ENCODE assay signal across 26 mouse cellular contexts in the genomic region with DNA sequence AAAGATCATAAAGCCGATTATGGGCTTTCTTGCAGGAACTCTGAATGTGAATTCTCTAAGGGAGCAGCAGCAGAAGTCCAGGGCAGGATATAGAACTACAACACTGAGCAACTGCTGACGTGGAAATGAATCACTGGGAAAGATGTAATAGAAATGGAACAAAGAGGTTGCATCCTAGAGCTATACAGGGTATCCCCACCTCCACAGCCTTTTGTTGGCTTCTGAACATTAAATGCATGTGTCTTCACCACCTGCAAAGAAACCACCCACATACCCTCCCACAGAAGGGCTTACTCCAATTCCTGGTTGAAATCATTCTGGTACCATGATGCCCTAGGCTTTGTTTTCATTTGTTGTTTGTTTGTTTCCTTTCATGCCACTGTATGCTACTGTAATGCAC.
DNase-seq lines count a peak whose midpoint lies in the region; ATAC-seq lines count a peak whose summit lies in the region.
"Had no signal": no experiment of that assay in that cellular context is flagged by ENCODE, and none has a peak within 500 bp of the region (broad histone marks: within the 10 kb centered on the region; RNA-seq: fewer than 3 reads in every experiment).

No protein-coding gene starts in this region.

- no peak overlapping the region for H3K4me2 ChIP-seq in midbrain, embryonic 15.5 days
- H3K4me2 ChIP-seq: embryonic facial prominence, embryonic 12.5 days; embryonic facial prominence, embryonic 15.5 days; heart, embryonic 13.5 days; hindbrain, embryonic 14.5 days had no signal

- DNase-seq in frontal cortex, postnatal 10 days (ENCODE audit: low spot score in 2 of 2), result no peak
- peak; percentile 35 to 38 for DNase-seq in left cerebral cortex, adult 9 months (ENCODE audit: low spot score in 2 of 2)
- DNase-seq in left cerebral cortex, postnatal 4 days, result no peak
- DNase-seq in right cerebral cortex, postnatal 25 days, result peak; percentile 24
- DNase-seq in right cerebral cortex, postnatal 14 days, result no peak
- no peak for DNase-seq in yolk sac, embryonic 10.5 days (ENCODE audit: low spot score)
- DNase-seq: adrenal gland, adult 8-10 months; adrenal gland, postnatal 25 days; cerebellum, adult 18-20 months; cerebellum, adult 9-10 months; cerebellum, postnatal 14 days; forebrain, postnatal 0 days; gastrocnemius, postnatal 10 days; gastrocnemius, postnatal 36 days; heart, adult 2 months; heart, postnatal 14 days; heart, postnatal 4 days had no signal

- ATAC-seq in frontal cortex, adult (ENCODE audit: low TSS enrichment), result peak; percentile 53; the same call in 1 of the 2 replicates
- ATAC-seq in midbrain, embryonic 15.5 days (replicated peaks), result no peak
- ATAC-seq: activated CD4-positive, CD25-positive, alpha-beta regulatory T cell, adult 4 months; forebrain, embryonic 14.5 days; forebrain, postnatal 0 days had no signal

- no peaks in the 10 kb centered on the region for H3K4me1 ChIP-seq in midbrain, embryonic 15.5 days
- H3K4me1 ChIP-seq: embryonic facial prominence, embryonic 12.5 days; embryonic facial prominence, embryonic 15.5 days; heart, embryonic 10.5 days; heart, embryonic 13.5 days had no signal

- no peak overlapping the region for H3K27ac ChIP-seq in midbrain, embryonic 15.5 days
- H3K27ac ChIP-seq: embryonic facial prominence, embryonic 12.5 days; embryonic facial prominence, embryonic 15.5 days; heart, adult 2 months; heart, embryonic 10.5 days; heart, embryonic 13.5 days; hindbrain, embryonic 14.5 days had no signal

- H3K9ac ChIP-seq in midbrain, embryonic 15.5 days, result no peak overlapping the region
- H3K9ac ChIP-seq: embryonic facial prominence, embryonic 12.5 days; embryonic facial prominence, embryonic 15.5 days; forebrain, postnatal 0 days; heart, embryonic 13.5 days; hindbrain, embryonic 14.5 days had no signal

- H3K9me3 ChIP-seq in midbrain, embryonic 15.5 days, result no peaks in the 10 kb centered on the region
- H3K9me3 ChIP-seq: embryonic facial prominence, embryonic 12.5 days; embryonic facial prominence, embryonic 15.5 days; heart, embryonic 10.5 days; heart, embryonic 13.5 days had no signal

- WGBS in midbrain, embryonic 15.5 days, result 87% methylated on average over 2 of the region's 2 CpGs

- H3K27me3 ChIP-seq in midbrain, embryonic 15.5 days (replicated peaks), result no peaks in the 10 kb centered on the region
- H3K27me3 ChIP-seq: embryonic facial prominence, embryonic 12.5 days; embryonic facial prominence, embryonic 15.5 days; heart, embryonic 13.5 days had no signal

- intact Hi-C loops in left cerebral cortex, postnatal 4 days (cut with DNase I), result no loop called here

- no peak overlapping the region for H3K4me3 ChIP-seq in midbrain, embryonic 15.5 days
- H3K4me3 ChIP-seq: embryonic facial prominence, embryonic 12.5 days; embryonic facial prominence, embryonic 15.5 days; heart, adult 2 months; heart, embryonic 10.5 days; heart, embryonic 13.5 days had no signal

- no peaks in the 10 kb centered on the region for H3K36me3 ChIP-seq in midbrain, embryonic 15.5 days (replicated peaks)
- H3K36me3 ChIP-seq: embryonic facial prominence, embryonic 12.5 days; embryonic facial prominence, embryonic 15.5 days; heart, embryonic 10.5 days; heart, embryonic 13.5 days had no signal

Comparison
In these comparisons a context has a peak if more than half of its experiments do, and no peak if none do; other contexts are left out.
1. DNase-seq: peak in left cerebral cortex, adult 9 months (2 of 2) and right cerebral cortex, postnatal 25 days (single experiment); none in frontal cortex, postnatal 10 days (0 of 2), left cerebral cortex, postnatal 4 days (single experiment), right cerebral cortex, postnatal 14 days (single experiment) and yolk sac, embryonic 10.5 days (single experiment).